Mouse (Mus musculus) urinary bladder, postnatal 14 days (tissue): ENCODE results near the gene Bcas1.
A peak's percentile ranks its signal among the peaks of the same experiment; 100 is the strongest.

Experiments used
- DNase-seq: peaks from one replicate; pipeline ENCODE4 v3.0.0; 2021; ENCODE audit warnings: low spot score

The Bcas1 gene

DNA sequence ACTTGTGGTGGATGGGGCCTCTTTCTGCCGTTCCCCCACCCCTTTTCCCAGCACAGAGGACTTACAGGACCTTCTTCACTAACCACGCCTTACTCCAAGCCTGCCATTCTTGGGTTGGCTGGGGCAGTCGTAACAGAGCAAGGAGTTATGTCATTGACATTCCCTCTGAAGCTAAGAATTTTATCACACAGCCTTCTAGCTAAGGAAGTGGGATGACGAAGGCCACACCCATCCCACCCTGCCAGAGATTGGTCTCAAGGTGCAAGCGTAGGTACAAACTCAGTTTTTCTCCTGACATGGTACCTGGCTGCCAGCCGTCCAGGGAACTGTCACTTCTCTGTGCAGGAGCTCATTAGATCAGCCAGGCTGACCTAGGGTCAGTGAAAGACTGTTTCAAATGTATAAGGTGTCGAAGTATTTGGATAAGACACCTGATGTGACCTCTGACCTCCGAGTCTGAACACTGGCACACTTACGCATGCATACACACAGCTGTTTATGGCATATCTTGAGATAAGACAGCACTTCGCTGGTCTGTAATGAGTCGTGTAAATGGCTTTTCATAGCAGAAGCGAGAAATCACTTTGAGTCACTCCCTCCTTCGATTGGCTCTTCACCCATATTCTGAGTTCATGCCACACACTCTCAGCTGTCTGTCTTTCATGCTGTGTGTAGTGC, 117.2 kb downstream of the Bcas1 start:
- DNase-seq = no peak

DNA sequence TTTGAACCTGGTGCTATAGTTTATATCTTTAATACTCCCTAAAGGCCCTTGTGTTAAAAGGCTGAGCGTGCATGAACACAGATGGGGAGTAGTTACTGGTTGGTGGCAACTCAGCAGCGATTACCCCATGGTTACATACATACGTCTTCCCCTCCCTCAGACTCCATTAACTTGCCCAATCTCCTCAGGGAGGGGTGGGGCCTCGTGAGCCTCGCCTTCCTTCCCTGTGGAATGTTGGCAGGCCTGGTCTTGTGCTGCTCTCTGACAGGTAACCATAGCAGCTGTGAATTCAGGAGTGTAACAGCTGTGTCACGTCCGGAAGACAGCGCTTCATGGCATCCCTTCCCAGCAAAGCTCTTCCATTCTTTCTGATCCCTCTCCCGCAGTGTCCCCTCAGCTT, 118.7 kb downstream of the Bcas1 start:
- peak; percentile 67 for DNase-seq

DNA sequence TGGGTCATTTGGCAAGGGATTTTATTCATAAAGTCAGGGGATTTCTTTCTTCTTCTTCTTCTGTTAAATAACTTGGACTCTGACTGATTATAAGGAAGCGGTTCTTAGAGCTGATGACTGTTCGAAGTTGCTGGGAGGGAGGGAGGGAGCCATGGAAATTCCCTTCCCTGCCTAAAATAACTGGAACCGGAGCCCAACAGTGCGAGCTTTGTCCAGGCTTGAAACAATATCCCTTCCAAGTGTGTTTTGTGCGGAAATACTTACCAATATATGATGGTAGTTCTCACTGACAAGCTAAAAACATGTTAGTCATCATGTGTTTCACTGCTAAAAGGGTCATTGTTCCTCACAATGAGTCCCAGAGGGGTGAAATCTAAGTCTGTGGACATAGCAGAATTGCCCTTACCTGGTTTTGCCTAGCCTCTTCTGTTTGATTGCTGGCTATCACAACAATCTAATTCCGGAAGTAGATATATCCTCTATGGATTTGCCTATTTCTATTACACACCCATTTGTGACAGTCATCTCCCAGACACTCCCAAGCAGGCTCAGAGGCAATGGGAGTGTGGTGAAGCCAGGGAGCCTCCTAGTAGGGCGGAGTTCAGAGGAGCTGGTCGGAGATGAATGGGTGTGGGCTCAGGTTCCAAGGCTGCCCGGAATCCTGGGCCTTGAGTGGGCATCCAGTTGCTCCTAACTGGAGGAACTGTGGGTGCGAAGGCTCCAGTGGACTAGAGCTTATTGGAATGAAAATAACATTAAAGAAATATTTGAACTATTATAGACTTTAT, 119.4 kb downstream of the Bcas1 start:
- no peak for DNase-seq

DNA sequence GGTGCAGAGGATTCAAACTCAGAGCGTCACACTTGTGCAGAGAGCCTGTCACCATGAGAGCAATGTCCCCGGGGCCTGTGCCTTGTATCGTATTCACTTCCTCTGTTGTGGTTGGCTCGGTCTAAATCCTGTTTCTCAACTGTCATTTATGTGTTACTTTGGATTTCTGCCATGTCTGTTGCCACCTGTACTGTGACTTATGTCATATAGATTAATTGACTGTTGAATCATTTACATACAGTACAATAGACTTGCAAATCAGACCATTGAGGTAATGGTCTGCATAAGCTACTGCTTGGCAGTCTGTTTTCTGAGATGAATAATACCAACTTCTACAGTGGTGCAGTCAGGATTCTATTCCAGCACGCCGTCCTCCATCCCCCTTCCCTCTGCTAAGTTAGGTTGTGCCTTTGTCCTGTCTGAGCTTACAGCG, 120.0 kb downstream of the Bcas1 start:
- no peak for DNase-seq

DNA sequence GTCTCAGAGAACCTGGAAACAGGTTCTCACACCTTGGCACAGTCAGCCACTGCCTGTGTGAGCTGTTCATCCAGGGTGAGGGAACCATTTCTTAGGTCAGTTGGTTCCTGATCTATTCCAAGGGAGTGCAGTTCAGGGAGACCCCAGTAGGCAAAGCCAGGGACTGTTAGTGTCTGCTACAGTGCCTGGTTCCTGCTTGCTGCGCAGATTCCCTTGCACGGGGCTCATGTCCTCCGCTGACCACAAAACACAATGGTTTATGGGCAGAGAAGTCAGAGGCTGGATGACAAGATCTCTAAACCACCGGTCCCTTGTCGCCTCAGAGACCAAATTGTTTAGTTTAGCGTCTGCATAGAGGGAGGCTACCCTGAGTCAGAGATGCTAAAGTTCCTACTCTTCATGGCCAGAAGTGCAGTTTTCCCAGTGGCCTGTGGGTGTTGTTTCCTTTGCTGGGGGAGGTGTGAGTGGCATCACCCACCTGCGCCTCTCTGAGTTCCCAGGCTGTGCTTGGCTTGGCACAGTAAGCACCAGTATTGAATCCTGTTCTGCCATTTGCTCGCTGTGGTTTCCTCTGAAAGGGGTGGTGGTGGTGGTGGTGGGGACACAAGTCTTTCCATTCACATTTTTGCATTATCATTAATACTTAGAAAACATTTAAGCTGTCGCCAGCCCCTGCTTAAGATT, 120.9 kb downstream of the Bcas1 start:
- no peak for DNase-seq

DNA sequence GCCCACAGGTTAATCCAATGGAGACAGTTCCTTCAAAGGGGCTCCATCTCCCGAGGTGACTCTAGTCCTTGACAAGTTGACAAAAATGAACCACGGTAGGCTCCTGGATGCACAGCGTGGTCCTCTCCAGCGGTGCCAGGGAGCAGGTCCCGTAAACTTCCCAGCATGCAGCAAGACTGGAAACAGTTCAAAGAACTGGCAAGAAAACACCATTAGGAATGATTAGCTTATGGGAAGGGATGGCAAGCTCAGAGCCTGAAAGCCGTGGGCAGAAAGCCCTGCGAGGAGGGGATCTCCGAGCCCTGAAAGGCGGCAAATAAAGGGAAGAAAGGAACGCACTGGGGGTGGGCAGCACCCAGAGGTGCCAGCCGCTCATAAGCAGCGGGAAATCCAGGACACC, 122.9 kb downstream of the Bcas1 start:
- DNase-seq = no peak

GRCm38 (mm10) chr2:170303595-170303994, 124.0 kb downstream of the Bcas1 start:
- no peak for DNase-seq

DNA sequence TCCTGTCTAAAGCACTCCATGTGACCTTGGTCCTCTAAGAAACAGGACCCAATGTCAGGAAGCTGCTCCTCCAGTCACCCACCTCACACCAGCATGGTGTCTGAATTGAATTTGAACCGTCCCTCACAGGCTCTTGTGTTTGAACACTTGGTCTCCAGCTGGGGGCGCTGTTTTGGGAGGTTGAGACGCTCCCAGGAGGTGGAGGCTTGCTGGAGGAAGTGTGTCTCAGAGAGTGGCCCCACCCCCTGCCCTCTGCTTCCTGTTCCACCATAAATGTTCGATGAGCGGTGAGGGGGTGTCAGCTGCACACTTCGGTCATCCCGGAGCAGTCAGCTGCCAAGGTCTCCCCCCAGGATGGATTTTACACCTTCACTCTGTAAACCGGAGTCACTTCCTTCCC, 124.8 kb downstream of the Bcas1 start:
- DNase-seq = no peak
